Mouse (Mus musculus) forebrain, embryonic 16.5 days (tissue): Measurements from ENCODE around the gene Hddc2. TPM values are rescaled to one million over a fixed set of nuclear protein-coding genes. Genes with fewer than 3 reads are reported as not detected.
"Not testable (repeated sequence)": the region's sequence is repeated elsewhere in the genome, so short reads cannot be mapped to it uniquely, and the experiment has no call there.

Source experiments
- ATAC-seq: fragments of 200-750 bp; cut with Nextera tagmentation; 2 replicates; pipeline ENCODE4 v1.8.0; 2017; ENCODE audit warnings: mild to moderate bottlenecking, moderate library complexity
- H3K27ac ChIP-seq: fragments of 300-500 bp; sonication (generic); 2 replicates; pipeline ENCODE4 v1.5.1; 2014; ENCODE audit warnings: low read length, control low read depth
- H3K27me3 ChIP-seq: fragments of 300-500 bp; sonication (generic); replicated peaks from 2 replicates; pipeline ENCODE4 v1.6.1; 2014; ENCODE audit warnings: low read length; ENCODE audit not compliant: control insufficient read depth, insufficient read depth
- H3K36me3 ChIP-seq: fragments of 300-500 bp; sonication (generic); 2 replicates; pipeline ENCODE4 v1.6.1; 2014; ENCODE audit not compliant: control insufficient read depth, insufficient read depth
- H3K4me1 ChIP-seq: fragments of 300-500 bp; sonication (generic); replicated peaks from 2 replicates; pipeline ENCODE4 v1.6.1; 2014; ENCODE audit warnings: low read length; ENCODE audit not compliant: control insufficient read depth, insufficient read depth
- H3K4me2 ChIP-seq: fragments of 300-500 bp; sonication (generic); 2 replicates; pipeline ENCODE4 v1.6.1; 2014; ENCODE audit warnings: mild to moderate bottlenecking, low read length, control low read depth
- H3K4me3 ChIP-seq: fragments of 300-500 bp; sonication (generic); replicated peaks from 2 replicates; pipeline ENCODE4 v1.5.1; 2014; ENCODE audit warnings: mild to moderate bottlenecking, low read length, control low read depth
- H3K9ac ChIP-seq: fragments of 300-500 bp; sonication (generic); replicated peaks from 2 replicates; pipeline ENCODE4 v1.6.1; 2014; ENCODE audit warnings: low read depth, low read length, control low read depth
- H3K9me3 ChIP-seq: fragments of 300-500 bp; sonication (generic); 2 replicates; pipeline ENCODE4 v1.6.1; 2016; ENCODE audit warnings: low read length; ENCODE audit not compliant: control insufficient read depth
- WGBS: fragments of 180-500 bp; shearing (Covaris S2); extraction: QIAGEN DNeasy Blood & Tissue Kit; methylation state at CpG from one replicate; pipeline ENCODE4 v1.1.7; 2014; 5-methylcytosine and 5-hydroxymethylcytosine counted together
- polyA plus RNA-seq: library from polyadenylated mRNA; unstranded; fragments of >200 nt; fragmentation: Nextera tagmentation; extraction: Ambion mirVana; gene quantifications from 2 replicates; pipeline ENCODE4 v1.2.1, GENCODE M21; 2015

The Hddc2 gene
- polyA plus RNA-seq, 1 experiment from 2014 or later = 53.0 TPM

DNA sequence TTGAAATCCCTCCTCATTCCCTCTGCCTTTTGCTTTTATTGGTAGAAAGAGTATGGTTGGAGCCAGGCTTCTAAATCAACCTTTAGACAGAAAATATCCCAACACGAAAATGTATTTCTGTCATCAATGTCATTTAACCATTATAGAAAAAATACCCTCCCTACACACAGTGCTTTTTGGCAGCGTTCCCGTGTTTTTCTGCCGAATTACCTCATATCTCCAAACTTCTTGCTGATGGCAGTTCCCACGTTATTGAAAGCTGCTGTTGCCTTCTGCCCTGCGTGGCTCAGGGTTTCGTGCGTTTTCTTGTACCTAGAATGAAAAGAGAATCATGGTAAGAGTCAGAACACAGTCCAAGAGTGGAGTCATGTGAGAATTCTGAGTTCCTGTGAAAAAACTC lies 33.2 kb downstream of the Hddc2 start:
- H3K27ac ChIP-seq = no peak overlapping the region
- H3K36me3 ChIP-seq = no peaks in the 10 kb centered on the region
- no peaks in the 10 kb centered on the region for H3K27me3 ChIP-seq
- H3K9ac ChIP-seq = no peak overlapping the region
- no peaks in the 10 kb centered on the region for H3K4me1 ChIP-seq
- no peak for ATAC-seq
- no peak overlapping the region for H3K4me2 ChIP-seq
- no peak overlapping the region for H3K4me3 ChIP-seq
- H3K9me3 ChIP-seq = no peaks in the 10 kb centered on the region
- 80% methylated on average over 8 of the region's 8 CpGs for WGBS

DNA sequence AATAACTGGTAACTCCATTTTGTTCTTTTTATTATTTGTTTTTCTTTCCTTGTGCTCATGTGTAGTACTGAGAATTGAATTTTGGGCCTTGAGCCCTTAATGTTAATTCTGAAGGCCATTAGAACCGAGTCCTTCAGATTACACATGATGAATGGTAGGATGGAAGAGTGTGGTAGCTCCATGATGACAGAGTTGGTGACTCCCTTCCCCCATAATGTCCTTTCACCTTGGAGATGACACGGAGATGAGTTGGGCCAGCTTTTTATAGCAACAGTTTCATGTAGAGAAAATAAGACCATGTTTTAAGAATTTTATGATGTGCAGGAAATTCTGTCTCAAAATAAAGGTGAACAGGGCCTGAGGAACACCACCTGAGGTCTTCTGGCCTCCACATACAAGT lies 37.9 kb downstream of the Hddc2 start:
- no peak overlapping the region for H3K4me2 ChIP-seq
- WGBS = 95% methylated on average over 2 of the region's 2 CpGs
- ATAC-seq = no peak
- H3K9ac ChIP-seq = no peak overlapping the region
- no peaks in the 10 kb centered on the region for H3K36me3 ChIP-seq
- H3K27ac ChIP-seq = no peak overlapping the region
- H3K9me3 ChIP-seq = no peaks in the 10 kb centered on the region
- H3K4me1 ChIP-seq = no peaks in the 10 kb centered on the region
- no peak overlapping the region for H3K4me3 ChIP-seq
- no peaks in the 10 kb centered on the region for H3K27me3 ChIP-seq

DNA sequence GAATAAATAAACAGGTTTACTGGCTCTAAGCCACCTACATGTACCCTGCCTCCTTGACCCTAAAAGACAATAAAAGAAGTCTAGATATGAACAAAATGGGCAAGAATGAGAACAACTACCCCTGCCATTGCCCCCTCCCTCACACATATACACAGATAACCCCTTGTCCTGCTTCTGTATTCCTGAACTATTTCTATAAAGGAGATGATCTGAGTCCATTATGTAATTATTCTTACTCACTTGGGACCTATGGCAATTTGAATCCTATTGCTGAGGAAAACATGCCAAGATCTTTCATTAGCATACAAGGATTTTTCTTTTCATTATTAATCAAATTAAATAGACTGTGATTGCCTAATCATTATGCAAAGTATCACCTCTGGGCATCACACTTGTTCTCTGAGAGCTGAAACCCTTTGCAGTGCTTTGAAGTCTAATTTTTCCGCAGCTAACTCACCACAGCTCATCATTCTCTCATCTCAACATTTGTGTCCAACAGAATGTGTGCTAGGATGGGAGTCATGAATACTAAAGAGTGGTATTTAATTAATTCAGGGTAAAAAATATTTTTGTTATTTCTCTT lies 39.8 kb downstream of the Hddc2 start:
- no peak overlapping the region for H3K4me2 ChIP-seq
- no peaks in the 10 kb centered on the region for H3K4me1 ChIP-seq
- H3K9ac ChIP-seq = no peak overlapping the region
- no peaks in the 10 kb centered on the region for H3K27me3 ChIP-seq
- H3K27ac ChIP-seq = no peak overlapping the region
- no peak overlapping the region for H3K4me3 ChIP-seq
- 38% methylated on average over 1 of the region's 1 CpGs for WGBS
- no peaks in the 10 kb centered on the region for H3K9me3 ChIP-seq
- no peak for ATAC-seq
- no peaks in the 10 kb centered on the region for H3K36me3 ChIP-seq

GRCm38 (mm10) chr10:31354141-31354540 lies 41.0 kb downstream of the Hddc2 start:
- Histone ChIP-seq H3K36me3 (no peaks in the 10 kb centered on the region), H3K27ac (no peak overlapping the region), H3K9ac (no peak overlapping the region), H3K9me3 (no peaks in the 10 kb centered on the region), H3K4me2 (no peak overlapping the region), H3K27me3 (no peaks in the 10 kb centered on the region), H3K4me1 (no peaks in the 10 kb centered on the region), H3K4me3 (no peak overlapping the region)
- ATAC-seq = no peak
- 95% methylated on average over 2 of the region's 2 CpGs for WGBS

DNA sequence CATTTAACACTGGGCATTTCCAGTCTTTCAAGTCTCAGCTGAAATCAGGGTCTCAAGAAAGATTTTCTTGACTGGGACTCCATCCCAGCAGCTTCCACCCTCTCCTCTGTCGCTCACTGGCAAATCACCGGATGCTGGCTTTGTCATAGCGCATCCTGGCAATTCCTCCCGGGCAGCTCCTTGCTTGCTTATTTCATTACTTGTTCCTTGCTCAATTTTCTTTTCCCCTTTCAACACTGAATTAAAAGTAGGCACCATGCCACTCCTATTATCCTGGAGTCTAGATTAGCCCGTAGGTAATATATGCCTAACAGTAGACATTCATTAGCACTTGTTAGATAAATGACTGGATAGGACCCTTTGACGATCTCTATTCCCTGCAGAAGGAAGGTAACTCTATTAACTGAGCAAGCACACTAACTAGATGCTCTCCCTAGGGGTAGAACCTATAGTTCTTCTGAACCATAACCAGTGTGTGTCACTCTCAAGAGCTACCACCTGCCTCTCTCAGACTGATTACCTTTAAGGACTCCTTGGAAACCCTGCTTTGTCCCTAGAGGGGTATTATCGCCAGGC lies 41.8 kb downstream of the Hddc2 start:
- H3K36me3 ChIP-seq = no peaks in the 10 kb centered on the region
- 42% methylated on average over 7 of the region's 7 CpGs for WGBS
- H3K4me1 ChIP-seq = no peaks in the 10 kb centered on the region
- H3K4me3 ChIP-seq = no peak overlapping the region
- H3K27me3 ChIP-seq = no peaks in the 10 kb centered on the region
- H3K9me3 ChIP-seq = no peaks in the 10 kb centered on the region
- no peak overlapping the region for H3K9ac ChIP-seq
- no peak for ATAC-seq
- H3K4me2 ChIP-seq = no peak overlapping the region
- H3K27ac ChIP-seq = no peak overlapping the region

DNA sequence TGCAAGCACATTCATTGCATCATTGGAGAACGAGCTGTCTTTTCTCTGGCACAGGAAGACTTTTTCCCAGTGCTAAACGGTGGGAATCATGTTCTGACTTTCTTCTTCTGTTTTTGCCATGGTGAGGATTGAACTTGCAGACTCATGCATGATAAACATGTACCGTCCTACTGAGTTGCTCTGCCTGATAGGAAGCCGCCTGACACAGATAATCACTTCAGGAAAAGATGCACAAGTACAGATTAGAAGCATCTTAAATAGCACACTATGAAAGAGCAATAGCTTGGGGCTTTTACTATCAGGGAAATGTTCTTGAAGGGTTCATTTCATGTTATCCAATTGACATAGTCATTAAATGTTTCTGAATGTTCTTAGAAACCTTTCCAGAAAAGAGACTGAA lies 46.6 kb downstream of the Hddc2 start:
- no peak for ATAC-seq
- Histone ChIP-seq H3K4me3 (no peak overlapping the region), H3K36me3 (no peaks in the 10 kb centered on the region), H3K27ac (no peak overlapping the region), H3K27me3 (no peaks in the 10 kb centered on the region), H3K4me1 (no peaks in the 10 kb centered on the region), H3K4me2 (no peak overlapping the region), H3K9ac (no peak overlapping the region), H3K9me3 (no peaks in the 10 kb centered on the region)
- 80% methylated on average over 4 of the region's 4 CpGs for WGBS

- not testable (repeated sequence) for H3K4me1 ChIP-seq, H3K9me3 ChIP-seq
- WGBS = 8% methylated on average over 4 of the region's 5 CpGs
Observed at GRCm38 (mm10) chr10:31370200-31370599, 57.0 kb downstream of the Hddc2 start.

More at GRCm38 (mm10) chr10:31370200-31370599, 57.0 kb downstream of the Hddc2 start:
- not testable (repeated sequence) for H3K27me3 ChIP-seq, H3K4me2 ChIP-seq, H3K27ac ChIP-seq, H3K4me3 ChIP-seq, H3K36me3 ChIP-seq, ATAC-seq, H3K9ac ChIP-seq

Other genes starting within 250 kb of the Hddc2 start
- 17.3 and 19.8 TPM in 2 replicates for gene Tpd52l1, start 132.6 kb downstream of the Hddc2 start, polyA plus RNA-seq